Mouse (Mus musculus) heart, embryonic 16.5 days (tissue): ENCODE results near the gene Ascl2. TPM values are rescaled to one million over a fixed set of nuclear protein-coding genes. Genes with fewer than 3 reads are reported as not detected.
A peak's percentile ranks its signal among the peaks of the same experiment; 100 is the strongest.

Source experiments
- ATAC-seq: fragments of 200-750 bp; cut with Nextera tagmentation; replicated peaks from 2 replicates; pipeline ENCODE4 v1.8.0; 2017; ENCODE audit warnings: moderate number of reproducible peaks; ENCODE audit not compliant: insufficient read depth, low FRiP score; ENCODE audit errors: extremely low read depth
- H3K27ac ChIP-seq: fragments of 300-500 bp; sonication (generic); 2 replicates; pipeline ENCODE4 v1.5.1; 2014; ENCODE audit warnings: mild to moderate bottlenecking, low read length, control low read depth, moderate library complexity
- H3K27me3 ChIP-seq: fragments of 300-500 bp; sonication (generic); 2 replicates; pipeline ENCODE4 v1.6.1; 2014; ENCODE audit warnings: low read length, mixed read lengths; ENCODE audit not compliant: control insufficient read depth, insufficient read depth
- H3K36me3 ChIP-seq: fragments of 300-500 bp; sonication (generic); 2 replicates; pipeline ENCODE4 v1.6.1; 2014; ENCODE audit not compliant: control insufficient read depth, insufficient read depth
- H3K4me1 ChIP-seq: fragments of 300-500 bp; sonication (generic); 2 replicates; pipeline ENCODE4 v1.6.1; 2014; ENCODE audit warnings: low read length, mixed read lengths; ENCODE audit not compliant: control insufficient read depth, insufficient read depth
- H3K4me2 ChIP-seq: fragments of 300-500 bp; sonication (generic); 2 replicates; pipeline ENCODE4 v1.6.1; 2014; ENCODE audit warnings: low read depth, mild to moderate bottlenecking, control low read depth, low read length
- H3K4me3 ChIP-seq: fragments of 300-500 bp; sonication (generic); 2 replicates; pipeline ENCODE4 v1.5.1; 2014; ENCODE audit warnings: mild to moderate bottlenecking, control low read depth, low read length
- H3K9ac ChIP-seq: fragments of 300-500 bp; sonication (generic); 2 replicates; pipeline ENCODE4 v1.6.1; 2014; ENCODE audit warnings: low read length, control low read depth
- H3K9me3 ChIP-seq: fragments of 300-500 bp; sonication (generic); replicated peaks from 2 replicates; pipeline ENCODE4 v1.6.1; 2016; ENCODE audit warnings: low read length; ENCODE audit not compliant: control insufficient read depth
- whole genome bisulfite sequencing: fragments of 180-500 bp; shearing (Covaris S2); extraction: QIAGEN DNeasy Blood & Tissue Kit; methylation state at CpG from one replicate; pipeline ENCODE4 v1.1.7; 2014; 5-methylcytosine and 5-hydroxymethylcytosine counted together
- polyA plus RNA-seq: library from polyadenylated mRNA; unstranded; fragments of >200 nt; fragmentation: Nextera tagmentation; extraction: Ambion mirVana; gene quantifications from 2 replicates; pipeline ENCODE4 v1.2.1, GENCODE M21; 2015

Ascl2 gene
- polyA plus RNA-seq, 1 experiment from 2014 or later, result 0.91 TPM

GRCm38 (mm10) chr7:142935708-142936107 is 33.4 kb downstream of the Ascl2 start:
- ATAC-seq, result no peak
- 84% methylated on average over 14 of the region's 14 CpGs for WGBS
- Histone ChIP-seq H3K36me3 (no peaks in the 10 kb centered on the region), H3K9me3 (no peaks in the 10 kb centered on the region), H3K4me2 (no peak overlapping the region), H3K4me1 (no peaks in the 10 kb centered on the region), H3K9ac (no peak overlapping the region), H3K27me3 (no peaks in the 10 kb centered on the region), H3K4me3 (no peak overlapping the region), H3K27ac (no peak overlapping the region)

DNA sequence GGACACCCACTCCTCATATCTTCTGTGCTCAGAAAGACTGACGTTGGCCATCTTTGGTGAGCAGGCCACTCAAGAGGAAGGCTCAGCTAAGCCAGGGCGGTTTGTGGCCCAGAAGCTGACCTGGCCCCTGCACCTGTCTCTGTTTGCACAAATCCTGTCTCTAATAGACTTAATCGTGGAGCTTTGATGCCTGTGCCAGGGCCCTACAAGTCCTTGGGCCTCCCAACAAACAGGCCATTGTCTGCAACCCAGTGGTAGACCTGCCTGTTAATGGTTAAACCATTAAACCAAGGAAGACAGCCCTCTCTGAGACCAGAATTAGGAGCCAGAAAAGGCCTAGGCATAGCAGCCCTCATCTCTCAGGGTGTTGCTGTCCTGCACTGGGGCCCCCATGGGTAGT is 36.6 kb downstream of the Ascl2 start:
- ATAC-seq, result no peak
- no peak overlapping the region for H3K27ac ChIP-seq

GRCm38 (mm10) chr7:142931028-142931427 is 38.0 kb downstream of the Ascl2 start, which contains the start of gene Th:
TSS of gene Th (minus strand) at chr7:142931128.
- Histone ChIP-seq H3K36me3 (no peaks in the 10 kb centered on the region), H3K9me3 (no peaks in the 10 kb centered on the region), H3K9ac (no peak within 1 kb of the TSS), H3K4me1 (no peaks in the 10 kb centered on the region; the same call in 1 of the 2 replicates), H3K27me3 (no peaks in the 10 kb centered on the region; the same call in 1 of the 2 replicates), H3K27ac (no peak within 1 kb of the TSS), H3K4me2 (no peak within 1 kb of the TSS), H3K4me3 (no peak within 1 kb of the TSS)
- 84% methylated on average over 3 of the region's 3 CpGs for WGBS
- no peak for ATAC-seq

More for the DNA sequence above, 36.6 kb downstream of the Ascl2 start:
- Histone ChIP-seq H3K36me3 (no peaks in the 10 kb centered on the region), H3K4me1 (no peaks in the 10 kb centered on the region; the same call in 1 of the 2 replicates), H3K4me2 (no peak overlapping the region), H3K27me3 (no peaks in the 10 kb centered on the region), H3K9me3 (no peaks in the 10 kb centered on the region), H3K4me3 (no peak overlapping the region), H3K9ac (no peak overlapping the region)
- 69% methylated on average over 3 of the region's 3 CpGs for WGBS

- WGBS, result 40% methylated on average over 2 of the region's 2 CpGs
- Histone ChIP-seq H3K27ac (no peak overlapping the region), H3K4me1 (no peaks in the 10 kb centered on the region; the same call in 1 of the 2 replicates), H3K4me2 (no peak overlapping the region), H3K9me3 (no peaks in the 10 kb centered on the region), H3K4me3 (no peak overlapping the region), H3K27me3 (no peaks in the 10 kb centered on the region; the same call in 1 of the 2 replicates), H3K9ac (no peak overlapping the region), H3K36me3 (no peaks in the 10 kb centered on the region)
- ATAC-seq, result peak; percentile 69; the same call in 1 of the 2 replicates
Observed at GRCm38 (mm10) chr7:142929516-142929915, 39.5 kb downstream of the Ascl2 start.

GRCm38 (mm10) chr7:142927293-142927692 is 41.8 kb downstream of the Ascl2 start:
- Histone ChIP-seq H3K27ac (no peak overlapping the region), H3K36me3 (no peaks in the 10 kb centered on the region), H3K27me3 (no peaks in the 10 kb centered on the region; the same call in 1 of the 2 replicates), H3K4me1 (no peaks in the 10 kb centered on the region; the same call in 1 of the 2 replicates), H3K9me3 (no peaks in the 10 kb centered on the region), H3K4me3 (no peak overlapping the region), H3K9ac (no peak overlapping the region), H3K4me2 (no peak overlapping the region)
- ATAC-seq, result no peak
- WGBS, result 86% methylated on average over 8 of the region's 8 CpGs

DNA sequence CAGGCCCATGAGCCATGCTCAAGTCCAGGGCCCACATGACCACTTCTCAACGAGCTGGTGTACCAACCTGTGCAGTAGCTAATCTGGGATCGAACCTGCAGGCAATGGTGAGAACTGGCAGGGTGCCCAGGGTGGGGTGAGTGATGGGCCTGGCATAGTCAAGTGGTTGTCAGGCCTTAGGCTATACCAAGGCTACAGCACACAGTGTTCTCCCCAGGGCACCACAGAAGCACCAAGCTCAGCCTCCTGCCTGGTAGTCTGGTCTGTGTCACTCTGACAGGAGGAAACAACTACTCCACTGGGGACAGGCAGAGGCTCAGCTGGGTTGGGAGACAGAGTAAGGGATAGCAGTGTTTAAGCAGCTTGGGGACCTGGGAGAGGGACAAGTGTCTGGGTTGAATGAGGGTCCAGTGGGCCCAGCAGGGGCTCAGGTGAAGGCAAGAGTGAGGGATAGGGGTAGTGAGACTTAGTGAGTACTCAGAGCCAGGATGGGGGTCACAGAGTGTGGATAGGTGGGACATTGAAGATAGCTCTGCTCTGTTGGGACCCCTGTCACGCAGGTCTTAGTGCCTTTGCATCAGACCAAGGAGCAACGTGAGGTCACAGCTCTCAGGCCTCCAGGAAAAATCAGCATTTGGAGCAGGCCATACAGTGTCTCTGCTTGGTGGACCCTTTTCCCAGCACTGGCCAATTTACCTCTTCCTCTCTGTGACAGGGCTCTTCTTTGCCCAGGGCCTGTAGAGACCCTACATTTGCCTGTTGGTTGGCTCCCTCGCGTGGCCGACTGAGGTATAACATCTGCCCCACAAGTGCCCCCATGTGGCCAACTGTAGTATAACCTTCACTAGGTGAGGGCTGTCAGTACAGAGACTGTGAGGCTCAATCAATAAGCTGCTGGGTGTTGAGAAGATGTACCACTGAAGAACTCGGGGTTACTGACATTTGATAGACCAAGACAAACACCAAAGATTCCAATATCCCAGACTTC is 50.1 kb downstream of the Ascl2 start:
- Histone ChIP-seq H3K27ac (no peak overlapping the region), H3K36me3 (no peaks in the 10 kb centered on the region), H3K27me3 (peaks cover 40% of the 10 kb centered on the region), H3K4me3 (no peak overlapping the region), H3K9me3 (no peaks in the 10 kb centered on the region), H3K4me2 (no peak overlapping the region), H3K9ac (no peak overlapping the region), H3K4me1 (no peaks in the 10 kb centered on the region)
- peak; percentile 75 for ATAC-seq
- 24% methylated on average over 8 of the region's 8 CpGs for WGBS

DNA sequence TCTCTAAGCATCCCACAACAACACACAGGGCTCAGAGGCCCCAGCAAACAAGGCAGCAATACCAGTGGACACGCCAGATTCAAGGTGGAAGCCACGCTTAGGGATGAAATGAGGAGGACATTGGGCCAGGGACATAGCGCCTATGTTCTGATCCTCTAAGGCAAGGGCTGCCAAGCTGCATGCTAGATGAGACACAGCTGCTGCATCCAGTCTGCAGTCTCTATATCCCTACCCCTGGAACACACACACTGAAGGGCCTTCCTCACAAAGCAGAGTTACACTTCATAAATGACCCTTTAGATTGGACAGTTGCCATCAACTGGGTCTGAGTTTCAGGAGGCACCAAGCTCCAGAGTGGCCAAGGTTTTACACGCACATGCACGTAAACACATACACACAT is 51.4 kb downstream of the Ascl2 start:
- Histone ChIP-seq H3K4me2 (no peak overlapping the region), H3K9ac (no peak overlapping the region), H3K9me3 (no peaks in the 10 kb centered on the region), H3K36me3 (no peaks in the 10 kb centered on the region), H3K27me3 (peaks cover 40% of the 10 kb centered on the region), H3K4me3 (no peak overlapping the region), H3K4me1 (no peaks in the 10 kb centered on the region), H3K27ac (no peak overlapping the region)
- WGBS, result 76% methylated on average over 5 of the region's 5 CpGs
- ATAC-seq, result no peak
